13 mouse cellular contexts compared by ENCODE assay signal in genomic region chr12:68584786-68585523, GRCm38 (mm10).
A peak's percentile ranks its signal among the peaks of the same experiment; 100 is the strongest.
DNase-seq lines count a peak whose midpoint lies in the region; ATAC-seq and TF ChIP-seq lines count a peak whose summit lies in the region.
"Had no signal": no experiment of that assay in that cellular context is flagged by ENCODE, and none has a peak within 500 bp of the region (broad histone marks: within the 10 kb centered on the region; RNA-seq: fewer than 3 reads in every experiment).

No protein-coding gene starts in this region.

- no peak for DNase-seq in hindbrain, postnatal 0 days (ENCODE audit: low spot score)
- DNase-seq in MEL (ENCODE audit: low read depth, low spot score): no peak
- DNase-seq in adrenal gland, postnatal 36 days: peak; percentile 17 to 24
- peak; percentile 13 for DNase-seq in heart, postnatal 0 days (ENCODE audit: low spot score)
- no peak for DNase-seq in thymus, postnatal 36 days
- DNase-seq in kidney, postnatal 25 days: no peak
- DNase-seq: left cerebral cortex, postnatal 4 days had no signal

- ATAC-seq in hindbrain, embryonic 12.5 days (ENCODE audit: low FRiP score): peak; percentile 35; the same call in 1 of the 2 replicates
- no peak for ATAC-seq in hindbrain, postnatal 0 days
- peak; percentile 60 for ATAC-seq in heart, postnatal 0 days (ENCODE audit: insufficient read depth, low read depth)
- no peak for ATAC-seq in granulocyte monocyte progenitor cell, adult 5-6 weeks (replicated peaks; ENCODE audit: poor library complexity, severe bottlenecking)
- ATAC-seq: CD4-positive, CD25-positive, alpha-beta regulatory T cell, adult 4 months; midbrain, embryonic 16.5 days had no signal

- H3K36me3 ChIP-seq in hindbrain, embryonic 12.5 days: no peaks in the 10 kb centered on the region
- H3K36me3 ChIP-seq in hindbrain, postnatal 0 days (ENCODE audit: insufficient read depth, low read length): no peaks in the 10 kb centered on the region
- no peaks in the 10 kb centered on the region for H3K36me3 ChIP-seq in MEL (ENCODE audit: control insufficient read depth in 1 of 2, insufficient read depth in 2 of 2, low read length in 2 of 2)
- no peaks in the 10 kb centered on the region for H3K36me3 ChIP-seq in heart, postnatal 0 days (replicated peaks; ENCODE audit: control insufficient read depth, insufficient read depth, low read length)
- H3K36me3 ChIP-seq: kidney, embryonic 15.5 days had no signal

- H3K9me3 ChIP-seq in hindbrain, embryonic 12.5 days (replicated peaks): no peaks in the 10 kb centered on the region
- no peaks in the 10 kb centered on the region for H3K9me3 ChIP-seq in hindbrain, postnatal 0 days (ENCODE audit: low read length)
- no peaks in the 10 kb centered on the region for H3K9me3 ChIP-seq in MEL (replicated peaks; ENCODE audit: insufficient read depth, low read length)
- no peaks in the 10 kb centered on the region for H3K9me3 ChIP-seq in heart, postnatal 0 days (replicated peaks; ENCODE audit: control insufficient read depth, low read length)
- H3K9me3 ChIP-seq: kidney, embryonic 15.5 days had no signal

- no peak overlapping the region for H3K4me2 ChIP-seq in hindbrain, embryonic 12.5 days (replicated peaks)
- H3K4me2 ChIP-seq in hindbrain, postnatal 0 days (ENCODE audit: low read depth, low read length): no peak overlapping the region
- no peak overlapping the region for H3K4me2 ChIP-seq in heart, postnatal 0 days (ENCODE audit: low read depth, low read length)
- H3K4me2 ChIP-seq: kidney, embryonic 15.5 days had no signal

- 65% methylated on average over 6 of the region's 6 CpGs for WGBS in hindbrain, embryonic 12.5 days
- WGBS in hindbrain, postnatal 0 days: 46% methylated on average over 6 of the region's 6 CpGs
- WGBS in heart, postnatal 0 days: 14% methylated on average over 6 of the region's 6 CpGs

- no peak for TF ChIP-seq POLR2A in MEL (IDR thresholded peaks at IDR 0.05; ENCODE audit: control insufficient read depth in 1 of 2, insufficient read depth in 1 of 2, low read depth in 1 of 2, low read length in 2 of 2, poor library complexity in 1 of 2)

- H3K27me3 ChIP-seq in hindbrain, embryonic 12.5 days: no peaks in the 10 kb centered on the region
- no peaks in the 10 kb centered on the region for H3K27me3 ChIP-seq in hindbrain, postnatal 0 days (ENCODE audit: insufficient read depth, low read length)
- H3K27me3 ChIP-seq in MEL (ENCODE audit: control insufficient read depth in 1 of 2, insufficient read depth in 2 of 2, low read length in 2 of 2): no peaks in the 10 kb centered on the region
- no peaks in the 10 kb centered on the region for H3K27me3 ChIP-seq in heart, postnatal 0 days (ENCODE audit: control insufficient read depth, insufficient read depth, low read length)
- H3K27me3 ChIP-seq: kidney, embryonic 15.5 days had no signal

- H3K9ac ChIP-seq in hindbrain, embryonic 12.5 days: no peak overlapping the region
- no peak overlapping the region for H3K9ac ChIP-seq in hindbrain, postnatal 0 days (replicated peaks; ENCODE audit: low read length)
- H3K9ac ChIP-seq in MEL (ENCODE audit: control insufficient read depth, low read depth, low read length, poor library complexity, severe bottlenecking): no peak overlapping the region
- no peak overlapping the region for H3K9ac ChIP-seq in heart, postnatal 0 days (replicated peaks; ENCODE audit: low read depth, low read length)
- H3K9ac ChIP-seq: kidney, embryonic 15.5 days had no signal

- H3K4me1 ChIP-seq in hindbrain, embryonic 12.5 days: no peaks in the 10 kb centered on the region
- H3K4me1 ChIP-seq in hindbrain, postnatal 0 days (ENCODE audit: insufficient read depth, low read length): 0 out of 2 replicates have a peak, but pooled peaks cover 3% of the 10 kb centered on the region
- H3K4me1 ChIP-seq in MEL (ENCODE audit: control insufficient read depth in 1 of 2, insufficient read depth in 2 of 2, low read length in 2 of 2): peaks cover 0 to 3% of the 10 kb centered on the region in 2 experiments; a peak in 2 of 4 replicates
- H3K4me1 ChIP-seq in heart, postnatal 0 days (ENCODE audit: control insufficient read depth, insufficient read depth): peaks cover 6% of the 10 kb centered on the region
- H3K4me1 ChIP-seq: kidney, embryonic 15.5 days had no signal

- H3K4me3 ChIP-seq in hindbrain, embryonic 12.5 days: no peak overlapping the region
- no peak overlapping the region for H3K4me3 ChIP-seq in hindbrain, postnatal 0 days (ENCODE audit: low read length)
- H3K4me3 ChIP-seq in MEL (ENCODE audit: control insufficient read depth in 1 of 2, insufficient read depth in 1 of 2, low read depth in 2 of 2, low read length in 2 of 2): no peak overlapping the region
- H3K4me3 ChIP-seq in heart, postnatal 0 days (ENCODE audit: low read depth, low read length): no peak overlapping the region
- H3K4me3 ChIP-seq: kidney, embryonic 15.5 days had no signal

- no peak overlapping the region for H3K27ac ChIP-seq in hindbrain, embryonic 12.5 days
- H3K27ac ChIP-seq in hindbrain, postnatal 0 days: no peak overlapping the region
- H3K27ac ChIP-seq in MEL (ENCODE audit: control insufficient read depth, low read depth, low read length): no peak overlapping the region
- 0 out of 2 replicates have a peak overlapping the region, but pooled peaks have one; percentile 11 for H3K27ac ChIP-seq in heart, postnatal 0 days (ENCODE audit: low read depth)
- H3K27ac ChIP-seq: kidney, embryonic 15.5 days; stomach, postnatal 0 days had no signal

- TF ChIP-seq CTCF in hindbrain, postnatal 0 days (IDR thresholded peaks at IDR 0.05; ENCODE audit: low read depth): no peak
- TF ChIP-seq CTCF in MEL (IDR thresholded peaks at IDR 0.05 in 2 of 3, conservative IDR thresholded peaks at IDR 0.05 in 1 of 3; ENCODE audit: control insufficient read depth in 1 of 3, insufficient read depth in 1 of 3, low read depth in 2 of 3, low read length in 3 of 3, poor library complexity in 1 of 3, severe bottlenecking in 1 of 3): no peak
- TF ChIP-seq CTCF in heart, postnatal 0 days (IDR thresholded peaks at IDR 0.05; ENCODE audit: low read depth): no peak

- TF ChIP-seq RAD21 in MEL (IDR thresholded peaks at IDR 0.05; ENCODE audit: low read depth, low read length): no peak

- no peaks in the 10 kb centered on the region for H3K79me2 ChIP-seq in MEL (ENCODE audit: control insufficient read depth, insufficient read depth, low read length, poor library complexity)

- no peak for TF ChIP-seq EP300 in MEL (IDR thresholded peaks at IDR 0.05; ENCODE audit: low read depth in 1 of 2, low read length in 2 of 2)
- TF ChIP-seq EP300 in heart, postnatal 0 days (IDR thresholded peaks at IDR 0.05; ENCODE audit: low read depth): no peak

TF ChIP-seq in MEL, 35 proteins besides CTCF, POLR2A, EP300 and RAD21:
- no peak for TF ChIP-seq SIN3A (IDR thresholded peaks at IDR 0.05; ENCODE audit: low read length)
- TF ChIP-seq RCOR1 (IDR thresholded peaks at IDR 0.05; ENCODE audit: low read depth, low read length): peak; percentile 42; the same call in 1 of the 2 replicates
- no peak for TF ChIP-seq GATA1 (IDR thresholded peaks at IDR 0.05; ENCODE audit: low read depth, low read length)

Comparison
In these comparisons a context has a peak if more than half of its experiments do, and no peak if none do; other contexts are left out.
1. ATAC-seq: peak in hindbrain, embryonic 12.5 days (single experiment) and heart, postnatal 0 days (single experiment); none in hindbrain, postnatal 0 days (single experiment) and granulocyte monocyte progenitor cell, adult 5-6 weeks (single experiment).
2. DNase-seq: peak in adrenal gland, postnatal 36 days (2 of 2) and heart, postnatal 0 days (single experiment); none in hindbrain, postnatal 0 days (single experiment), MEL (single experiment), thymus, postnatal 36 days (0 of 2) and kidney, postnatal 25 days (0 of 2).